Mouse (Mus musculus): ENCODE measurements around the gene Metrn. TPM values are rescaled to one million over a fixed set of nuclear protein-coding genes. Genes with fewer than 3 reads are reported as not detected.
"Not testable (repeated sequence)": the region's sequence is repeated elsewhere in the genome, so short reads cannot be mapped to it uniquely, and the experiment has no call there.

Gene Metrn
- total and polyA plus RNA-seq, 3 experiments: 47.9 to 54.6 (median 49.0) TPM

DNA sequence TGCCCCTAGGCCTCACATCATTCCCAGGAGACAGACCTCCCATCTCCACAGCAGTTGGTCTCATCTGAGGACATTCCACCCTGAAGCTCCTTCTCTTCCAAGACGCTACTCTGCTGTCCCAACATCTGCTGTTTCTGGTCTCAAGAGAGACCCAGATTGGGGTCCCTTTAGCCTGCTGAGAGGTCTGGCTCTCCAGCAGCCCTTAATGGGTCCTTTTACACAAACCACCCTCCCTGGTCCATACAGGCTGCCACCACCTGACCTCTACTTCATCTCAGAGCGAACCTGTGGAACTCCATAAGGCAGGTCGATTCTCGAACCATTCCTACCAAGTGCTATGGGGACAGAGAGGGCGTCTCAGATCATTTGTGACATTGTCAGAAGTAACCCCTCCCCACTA is 11.1 kb upstream of the Metrn start:
- no peak for DNase-seq
- H3K36me3 ChIP-seq (ENCODE audit: control insufficient read depth, insufficient read depth, low read length): no peaks in the 10 kb centered on the region
- WGBS: 49% methylated on average over 5 of the region's 5 CpGs
- no peaks in the 10 kb centered on the region; the same call in 1 of the 2 replicates for H3K4me1 ChIP-seq (ENCODE audit: control insufficient read depth, insufficient read depth, low read length)
- H3K79me2 ChIP-seq (replicated peaks; ENCODE audit: control insufficient read depth, insufficient read depth, low read length): no peaks in the 10 kb centered on the region
- no peak overlapping the region for H3K9ac ChIP-seq (ENCODE audit: low read depth, low read length)
- H3K27me3 ChIP-seq (ENCODE audit: control insufficient read depth, insufficient read depth, low read length): no peaks in the 10 kb centered on the region
- no peak overlapping the region for H3K4me3 ChIP-seq
- TF ChIP-seq EP300 (IDR thresholded peaks at IDR 0.05; ENCODE audit: insufficient read depth, low read depth, low read length): no peak
- no peak for TF ChIP-seq CTCF (IDR thresholded peaks at IDR 0.05)
- TF ChIP-seq POLR2A (IDR thresholded peaks at IDR 0.05; ENCODE audit: insufficient read depth, low read depth, low read length): no peak
- intact Hi-C loops (cut with DNase I): no loop called here
- H3K27ac ChIP-seq: no peak overlapping the region

GRCm38 (mm10) chr17:25807452-25807851 is 10.5 kb upstream of the Metrn start:
- H3K9ac ChIP-seq (ENCODE audit: low read depth, low read length); H3K4me1 ChIP-seq (ENCODE audit: control insufficient read depth, insufficient read depth, low read length); intact Hi-C loops (cut with DNase I); H3K36me3 ChIP-seq (ENCODE audit: control insufficient read depth, insufficient read depth, low read length); DNase-seq; H3K27ac ChIP-seq; H3K27me3 ChIP-seq (ENCODE audit: control insufficient read depth, insufficient read depth, low read length); H3K4me3 ChIP-seq; H3K79me2 ChIP-seq (replicated peaks; ENCODE audit: control insufficient read depth, insufficient read depth, low read length): not testable (repeated sequence)
- WGBS: 45% methylated on average over 2 of the region's 2 CpGs

GRCm38 (mm10) chr17:25806507-25806906 is 9.6 kb upstream of the Metrn start:
- Histone ChIP-seq H3K36me3 (ENCODE audit: control insufficient read depth, insufficient read depth, low read length) (no peaks in the 10 kb centered on the region), H3K4me1 (ENCODE audit: control insufficient read depth, insufficient read depth, low read length) (no peaks in the 10 kb centered on the region; the same call in 1 of the 2 replicates), H3K27ac (no peak overlapping the region), H3K27me3 (ENCODE audit: control insufficient read depth, insufficient read depth, low read length) (no peaks in the 10 kb centered on the region), H3K9ac (ENCODE audit: low read depth, low read length) (no peak overlapping the region), H3K4me3 (no peak overlapping the region), H3K79me2 (replicated peaks; ENCODE audit: control insufficient read depth, insufficient read depth, low read length) (no peaks in the 10 kb centered on the region)
- WGBS: 81% methylated on average over 4 of the region's 4 CpGs
- intact Hi-C loops (cut with DNase I): no loop called here
- TF ChIP-seq CTCF (IDR thresholded peaks at IDR 0.05) (no peak), EP300 (IDR thresholded peaks at IDR 0.05; ENCODE audit: insufficient read depth, low read depth, low read length) (no peak), POLR2A (IDR thresholded peaks at IDR 0.05; ENCODE audit: insufficient read depth, low read depth, low read length) (no peak)
- no peak for DNase-seq

DNA sequence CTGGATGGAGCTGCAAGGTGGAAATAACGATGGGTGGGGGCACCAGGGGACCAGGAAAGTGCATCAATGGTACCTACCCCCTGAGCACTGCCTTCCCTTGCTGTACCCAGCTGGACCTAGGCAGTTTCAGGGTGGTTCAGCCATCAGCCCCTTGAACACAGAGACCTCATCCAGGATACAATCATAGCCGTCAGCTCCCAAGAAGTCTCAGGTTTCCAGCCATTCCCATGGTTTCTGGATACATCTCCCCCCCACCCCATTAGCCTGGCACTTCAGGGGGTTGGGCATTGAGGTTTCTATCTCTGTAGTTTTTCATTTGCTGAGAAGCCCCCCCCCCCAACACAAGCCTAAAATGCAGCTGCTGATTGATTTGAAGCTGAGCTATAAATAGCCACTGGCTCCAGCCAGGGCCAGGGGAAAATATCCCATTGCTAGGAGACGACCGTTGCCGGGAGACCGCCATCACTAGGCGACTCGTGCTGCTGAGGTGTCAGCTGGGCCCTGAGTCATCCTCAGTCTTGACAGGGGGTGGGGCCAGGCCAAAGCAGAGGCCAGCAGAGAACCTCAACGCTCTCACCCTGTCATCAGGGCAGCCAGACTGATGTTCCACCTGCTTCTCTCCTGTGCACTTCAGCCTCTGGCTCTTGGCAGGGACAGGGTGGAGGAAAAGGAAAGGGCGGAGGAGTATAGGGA is 6.0 kb upstream of the Metrn start:
- intact Hi-C loops (cut with DNase I): loop anchor here (5.0 kb wide), 2 partner anchors 236 to 326 kb away; no protein-coding TSS in a partner anchor
- no peak overlapping the region for H3K27ac ChIP-seq
- no peaks in the 10 kb centered on the region for H3K36me3 ChIP-seq (ENCODE audit: control insufficient read depth, insufficient read depth, low read length)
- peak; percentile 63 to 68 for DNase-seq
- no peaks in the 10 kb centered on the region for H3K4me1 ChIP-seq (ENCODE audit: control insufficient read depth, insufficient read depth, low read length)
- no peak overlapping the region for H3K9ac ChIP-seq (ENCODE audit: low read depth, low read length)
- H3K27me3 ChIP-seq (ENCODE audit: control insufficient read depth, insufficient read depth, low read length): no peaks in the 10 kb centered on the region
- WGBS: 11% methylated on average over 10 of the region's 10 CpGs
- TF ChIP-seq POLR2A (IDR thresholded peaks at IDR 0.05; ENCODE audit: insufficient read depth, low read depth, low read length) (no peak), CTCF (IDR thresholded peaks at IDR 0.05) (no peak), EP300 (IDR thresholded peaks at IDR 0.05; ENCODE audit: insufficient read depth, low read depth, low read length) (no peak)
- no peak overlapping the region for H3K4me3 ChIP-seq
- no peaks in the 10 kb centered on the region for H3K79me2 ChIP-seq (replicated peaks; ENCODE audit: control insufficient read depth, insufficient read depth, low read length)

DNA sequence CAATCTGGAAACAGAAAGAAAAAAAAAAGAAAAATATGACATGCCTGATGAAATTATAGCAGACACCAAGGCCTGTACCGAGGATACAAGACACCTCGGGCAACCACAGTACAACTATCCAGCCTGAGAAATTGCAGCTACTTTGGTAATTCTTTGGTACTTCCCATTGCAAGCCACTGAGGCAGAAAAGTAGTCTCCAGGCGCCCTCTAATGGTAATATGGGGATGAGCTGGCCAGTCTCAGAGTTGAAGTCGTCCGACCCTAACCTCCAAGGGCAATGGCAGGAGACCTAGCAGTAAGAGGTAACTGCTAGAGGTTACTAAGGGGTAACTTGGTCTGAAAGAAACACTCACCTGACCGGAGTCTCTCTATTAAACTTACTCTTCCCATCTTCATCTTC is 4.1 kb upstream of the Metrn start:
- no peak overlapping the region for H3K4me3 ChIP-seq
- WGBS: 5% methylated on average over 6 of the region's 6 CpGs
- peak; percentile 69 to 70 for DNase-seq
- no peak overlapping the region for H3K9ac ChIP-seq (ENCODE audit: low read depth, low read length)
- H3K36me3 ChIP-seq (ENCODE audit: control insufficient read depth, insufficient read depth, low read length): no peaks in the 10 kb centered on the region
- TF ChIP-seq POLR2A (IDR thresholded peaks at IDR 0.05; ENCODE audit: insufficient read depth, low read depth, low read length) (no peak), CTCF (IDR thresholded peaks at IDR 0.05) (peak; percentile 97), EP300 (IDR thresholded peaks at IDR 0.05; ENCODE audit: insufficient read depth, low read depth, low read length) (peak; percentile 70; the same call in 1 of the 2 replicates)
- no peaks in the 10 kb centered on the region for H3K79me2 ChIP-seq (replicated peaks; ENCODE audit: control insufficient read depth, insufficient read depth, low read length)
- H3K27ac ChIP-seq: no peak overlapping the region
- peaks cover 2% of the 10 kb centered on the region for H3K4me1 ChIP-seq (ENCODE audit: control insufficient read depth, insufficient read depth, low read length)
- no peaks in the 10 kb centered on the region for H3K27me3 ChIP-seq (ENCODE audit: control insufficient read depth, insufficient read depth, low read length)
- intact Hi-C loops (cut with DNase I): loop anchor here (1.0 to 5.0 kb wide), 3 partner anchors 28 to 324 kb away; partner anchors contain the start of gene Narfl

- Histone ChIP-seq H3K4me1 (ENCODE audit: control insufficient read depth, insufficient read depth, low read length) (peaks cover 13% of the 10 kb centered on the region), H3K9ac (ENCODE audit: low read depth, low read length) (peak overlapping the region; percentile 72), H3K36me3 (ENCODE audit: control insufficient read depth, insufficient read depth, low read length) (no peaks in the 10 kb centered on the region), H3K4me3 (peak overlapping the region; percentile 65), H3K27ac (peak overlapping the region; percentile 55; the same call in 1 of the 2 replicates), H3K79me2 (replicated peaks; ENCODE audit: control insufficient read depth, insufficient read depth, low read length) (no peaks in the 10 kb centered on the region), H3K27me3 (ENCODE audit: control insufficient read depth, insufficient read depth, low read length) (no peaks in the 10 kb centered on the region)
- peak; percentile 66 for DNase-seq
- intact Hi-C loops (cut with DNase I): no loop called here
- no peak for TF ChIP-seq EP300 (IDR thresholded peaks at IDR 0.05; ENCODE audit: insufficient read depth, low read depth, low read length)
- TF ChIP-seq POLR2A (IDR thresholded peaks at IDR 0.05; ENCODE audit: insufficient read depth, low read depth, low read length): no peak
- TF ChIP-seq CTCF (IDR thresholded peaks at IDR 0.05): no peak
- WGBS: 3% methylated on average over 37 of the region's 37 CpGs
Measured at GRCm38 (mm10) chr17:25796211-25796771, 645 bp downstream of the Metrn start.

All from heart, adult 2 months (tissue).